Mouse (Mus musculus) heart, postnatal 0 days (tissue): Measurements from ENCODE around the gene Lce3b. TPM values are rescaled to one million over a fixed set of nuclear protein-coding genes. Genes with fewer than 3 reads are reported as not detected.

ENCODE experiments used
- ATAC-seq: fragments of 200-750 bp; cut with Nextera tagmentation; 2 replicates; pipeline ENCODE4 v1.8.0; 2017; ENCODE audit warnings: low read depth, moderate number of reproducible peaks, moderate library complexity; ENCODE audit not compliant: insufficient read depth
- DNase-seq: peaks from one replicate; pipeline ENCODE4 v3.0.0-alpha.2; 2016; ENCODE audit warnings: low spot score
- H3K27ac ChIP-seq: fragments of 300-500 bp; sonication (generic); 2 replicates; pipeline ENCODE4 v1.5.1; 2014; ENCODE audit warnings: low read depth, mild to moderate bottlenecking
- H3K27me3 ChIP-seq: fragments of 300-500 bp; sonication (generic); 2 replicates; pipeline ENCODE4 v1.6.1; 2014; ENCODE audit warnings: low read length, mixed read lengths; ENCODE audit not compliant: control insufficient read depth, insufficient read depth
- H3K36me3 ChIP-seq: fragments of 300-500 bp; sonication (generic); replicated peaks from 2 replicates; pipeline ENCODE4 v1.6.1; 2014; ENCODE audit warnings: low read length, mixed read lengths; ENCODE audit not compliant: control insufficient read depth, insufficient read depth
- H3K4me1 ChIP-seq: fragments of 300-500 bp; sonication (generic); 2 replicates; pipeline ENCODE4 v1.6.1; 2014; ENCODE audit warnings: antibody characterized with exemption; ENCODE audit not compliant: control insufficient read depth, insufficient read depth
- H3K4me2 ChIP-seq: fragments of 300-500 bp; sonication (generic); 2 replicates; pipeline ENCODE4 v1.6.1; 2014; ENCODE audit warnings: low read depth, mild to moderate bottlenecking, low read length, moderate library complexity
- H3K4me3 ChIP-seq: fragments of 300-500 bp; sonication (generic); 2 replicates; pipeline ENCODE4 v1.5.1; 2014; ENCODE audit warnings: low read depth, low read length
- H3K9ac ChIP-seq: fragments of 300-500 bp; sonication (generic); replicated peaks from 2 replicates; pipeline ENCODE4 v1.6.1; 2014; ENCODE audit warnings: low read depth, low read length, mixed read lengths
- H3K9me3 ChIP-seq: fragments of 300-500 bp; sonication (generic); replicated peaks from 2 replicates; pipeline ENCODE4 v1.6.1; 2016; ENCODE audit warnings: low read length; ENCODE audit not compliant: control insufficient read depth
- CTCF ChIP-seq: IDR thresholded peaks from 2 replicates; pipeline ENCODE4 v1.5.1; 2016; ENCODE audit warnings: antibody characterized with exemption, control low read depth, low read depth
- EP300 ChIP-seq: IDR thresholded peaks from 2 replicates; pipeline ENCODE4 v1.6.1; 2016; ENCODE audit warnings: antibody characterized with exemption, low read depth
- WGBS: fragments of 180-500 bp; shearing (Covaris S2); extraction: QIAGEN DNeasy Blood & Tissue Kit; methylation state at CpG from one replicate; pipeline ENCODE4 v1.1.7; 2014; 5-methylcytosine and 5-hydroxymethylcytosine counted together
- polyA plus RNA-seq: library from polyadenylated mRNA; unstranded; fragments of >200 nt; fragmentation: Nextera tagmentation; extraction: Ambion mirVana; gene quantifications from 2 replicates; pipeline ENCODE4 v1.2.1, GENCODE M21; 2015
- total RNA-seq: library from RNA; depleted of rRNA; stranded (reverse); fragments of >200 nt; gene quantifications from 2 replicates; pipeline ENCODE4 v1.2.3, GENCODE M21; 2014; ENCODE audit warnings: low replicate concordance

Gene Lce3b
- total and polyA plus RNA-seq, 2 experiments from 2014 or later: not detected

DNA sequence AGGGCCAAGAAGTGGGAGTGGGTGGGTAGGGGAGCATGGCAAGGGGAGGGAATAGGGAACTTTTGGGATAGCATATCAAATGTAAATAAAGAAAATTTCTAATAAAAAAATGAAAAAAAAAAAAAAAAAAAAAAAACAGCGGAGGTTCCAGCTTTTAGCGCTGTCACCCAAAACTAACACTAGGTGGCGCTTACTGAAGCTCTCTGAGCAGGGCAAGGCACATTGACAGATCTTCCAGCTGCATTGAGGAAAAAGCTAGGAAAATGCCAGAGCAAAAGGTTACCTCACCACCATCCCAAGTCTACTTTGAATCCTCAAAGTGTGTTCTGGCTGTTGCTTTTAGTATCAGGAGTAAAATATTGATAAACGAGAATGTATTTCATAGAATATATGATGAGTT, 25.2 kb upstream of the Lce3b start:
- H3K36me3 ChIP-seq: no peaks in the 10 kb centered on the region
- no peak overlapping the region for H3K9ac ChIP-seq
- no peak overlapping the region for H3K27ac ChIP-seq
- H3K4me1 ChIP-seq: no peaks in the 10 kb centered on the region
- no peak overlapping the region for H3K4me3 ChIP-seq
- no peaks in the 10 kb centered on the region for H3K9me3 ChIP-seq
- 22% methylated on average over 4 of the region's 4 CpGs for WGBS
- DNase-seq (no peak), ATAC-seq (no peak)
- no peaks in the 10 kb centered on the region for H3K27me3 ChIP-seq
- TF ChIP-seq CTCF (peak; percentile 58), EP300 (no peak)
- H3K4me2 ChIP-seq: no peak overlapping the region

DNA sequence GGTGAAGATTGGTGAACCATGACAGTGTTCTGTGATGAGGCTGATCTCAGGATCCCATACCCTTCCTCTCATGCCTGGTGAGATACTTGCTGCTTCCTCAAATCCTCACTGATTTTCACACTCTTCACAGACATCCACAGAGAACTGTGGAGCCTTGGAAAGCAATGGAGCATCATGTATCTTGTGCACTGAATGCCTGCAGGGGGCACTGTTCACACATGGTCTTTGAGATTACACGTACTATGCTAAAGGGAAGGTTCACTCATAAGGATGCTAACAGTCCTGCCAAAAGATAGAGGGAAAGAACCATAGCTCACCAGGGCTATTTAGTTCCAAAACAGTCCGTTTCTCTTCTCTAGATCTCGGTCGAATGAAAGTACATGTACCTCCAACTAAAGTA, 12.4 kb upstream of the Lce3b start:
- TF ChIP-seq CTCF (peak; percentile 46), EP300 (no peak)
- Histone ChIP-seq H3K4me1 (no peaks in the 10 kb centered on the region), H3K27ac (no peak overlapping the region), H3K4me2 (no peak overlapping the region), H3K4me3 (no peak overlapping the region), H3K9me3 (no peaks in the 10 kb centered on the region), H3K36me3 (no peaks in the 10 kb centered on the region), H3K27me3 (no peaks in the 10 kb centered on the region), H3K9ac (no peak overlapping the region)
- DNase-seq (no peak), ATAC-seq (no peak)
- WGBS: 51% methylated on average over 4 of the region's 4 CpGs

DNA sequence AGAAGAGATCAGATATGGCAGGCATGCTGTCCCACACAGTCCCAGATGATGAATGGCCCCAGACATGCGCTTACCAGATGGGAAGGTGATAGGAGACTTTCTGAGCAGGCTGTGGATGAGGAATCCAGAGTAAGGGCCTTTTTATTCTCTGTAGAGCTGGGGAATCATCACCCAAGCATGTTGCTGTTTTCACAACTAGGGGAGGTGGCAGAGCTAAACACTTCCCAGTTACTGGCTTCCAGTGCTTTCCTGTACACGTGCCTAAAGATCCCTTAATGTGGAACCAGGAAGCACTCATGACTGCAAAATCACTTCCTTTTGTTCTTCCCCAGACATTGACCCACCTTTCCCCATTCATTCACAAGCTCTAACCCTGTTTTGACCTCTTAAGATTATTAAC, 6.6 kb upstream of the Lce3b start, which contains the start of gene Lce3a:
Gene Lce3a, minus strand, starts transcription at position 101 of the 400 bp plus-strand sequence.
- 39% methylated on average over 2 of the region's 2 CpGs for WGBS
- ATAC-seq: no peak

DNA sequence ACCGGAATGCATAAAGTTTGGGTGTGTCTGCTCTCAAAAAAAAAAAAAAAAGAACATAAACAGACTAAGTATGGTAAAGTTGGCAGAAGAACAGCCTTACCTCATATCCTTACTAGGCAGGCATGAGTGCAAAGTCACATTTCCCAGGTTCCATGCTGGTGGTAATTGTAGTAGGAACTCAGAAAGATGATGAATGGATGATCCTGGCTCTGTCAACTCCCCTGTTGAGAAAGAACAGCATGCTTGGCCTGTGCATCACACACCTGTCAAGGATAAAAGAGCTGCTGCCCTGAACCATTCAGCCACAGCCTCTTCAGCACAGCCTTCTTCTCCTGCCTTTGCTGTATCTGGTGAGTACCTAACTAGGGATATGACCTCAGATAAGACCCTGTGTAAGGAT, 11.4 kb downstream of the Lce3b start, which contains the start of gene Lce3c:
Gene Lce3c, plus strand, starts transcription at position 301 of the 400 bp plus-strand sequence.
- DNase-seq (no peak), ATAC-seq (no peak)
- Histone ChIP-seq H3K27me3 (no peaks in the 10 kb centered on the region), H3K9ac (no peak within 1 kb of the TSS), H3K4me2 (no peak within 1 kb of the TSS), H3K36me3 (no peaks in the 10 kb centered on the region), H3K4me1 (no peaks in the 10 kb centered on the region), H3K4me3 (no peak within 1 kb of the TSS), H3K9me3 (no peaks in the 10 kb centered on the region), H3K27ac (no peak within 1 kb of the TSS)
- TF ChIP-seq CTCF (no peak), EP300 (no peak)
- 57% methylated on average over 1 of the region's 1 CpGs for WGBS

More for the DNA sequence above, 6.6 kb upstream of the Lce3b start, which contains the start of gene Lce3a:
- no peak within 1 kb of the TSS for H3K9ac ChIP-seq
- H3K27me3 ChIP-seq: no peaks in the 10 kb centered on the region
- H3K4me2 ChIP-seq: no peak within 1 kb of the TSS
- no peak for DNase-seq
- H3K4me1 ChIP-seq: no peaks in the 10 kb centered on the region
- H3K36me3 ChIP-seq: no peaks in the 10 kb centered on the region
- no peak within 1 kb of the TSS for H3K27ac ChIP-seq
- TF ChIP-seq EP300 (no peak), CTCF (no peak)
- no peak within 1 kb of the TSS for H3K4me3 ChIP-seq
- no peaks in the 10 kb centered on the region for H3K9me3 ChIP-seq

DNA sequence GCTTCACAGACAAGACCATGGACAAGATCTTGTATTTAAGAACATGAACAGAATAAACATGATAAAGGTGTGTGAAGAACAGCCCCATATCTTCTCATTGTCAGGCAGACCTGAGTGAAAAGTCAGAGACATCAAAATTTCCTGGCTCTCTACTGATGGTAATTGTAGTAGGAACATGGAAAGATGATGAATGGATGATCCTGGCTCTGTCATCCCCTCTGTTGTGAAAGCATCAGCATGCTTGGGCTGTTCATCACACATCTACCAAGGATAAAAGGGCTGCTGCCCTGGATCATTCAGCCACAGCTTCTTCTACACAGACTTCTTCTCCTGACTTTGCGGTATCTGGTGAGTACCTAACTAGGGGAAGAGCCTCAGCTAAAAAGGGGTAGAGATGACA, 24.3 kb downstream of the Lce3b start, which contains the start of gene Lce3d:
Gene Lce3d, plus strand, starts transcription at position 301 of the 400 bp plus-strand sequence.
- ATAC-seq (no peak), DNase-seq (no peak)
- WGBS: 94% methylated on average over 1 of the region's 1 CpGs
- no peak within 1 kb of the TSS for H3K9ac ChIP-seq
- H3K4me3 ChIP-seq: no peak within 1 kb of the TSS
- no peaks in the 10 kb centered on the region for H3K9me3 ChIP-seq
- H3K4me1 ChIP-seq: no peaks in the 10 kb centered on the region
- no peak within 1 kb of the TSS for H3K27ac ChIP-seq
- H3K4me2 ChIP-seq: no peak within 1 kb of the TSS
- no peaks in the 10 kb centered on the region for H3K27me3 ChIP-seq
- TF ChIP-seq EP300 (no peak), CTCF (no peak)
- no peaks in the 10 kb centered on the region for H3K36me3 ChIP-seq

DNA sequence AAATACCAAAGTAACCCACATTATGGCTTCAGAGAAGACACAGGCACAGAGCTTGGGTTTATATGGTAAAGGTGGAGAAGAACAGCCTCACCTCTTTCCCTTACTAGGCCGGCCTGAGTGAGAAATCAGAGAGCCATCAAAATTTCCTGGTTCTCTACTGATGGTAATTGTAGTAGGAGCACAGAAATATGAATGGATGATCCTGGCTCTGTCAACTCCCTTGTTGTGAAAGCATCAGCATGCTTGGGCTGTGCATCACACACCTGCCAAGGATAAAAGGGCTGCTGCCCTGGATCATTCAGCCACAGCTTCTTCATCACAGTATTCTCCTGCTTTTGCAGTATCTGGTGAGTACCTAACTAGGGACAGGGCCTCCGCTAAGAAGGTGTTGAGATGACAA, 34.0 kb downstream of the Lce3b start, which contains the start of gene Lce3e:
Gene Lce3e, plus strand, starts transcription at position 301 of the 400 bp plus-strand sequence.
- Histone ChIP-seq H3K4me1 (no peaks in the 10 kb centered on the region), H3K27me3 (no peaks in the 10 kb centered on the region), H3K4me2 (no peak within 1 kb of the TSS), H3K9me3 (no peaks in the 10 kb centered on the region), H3K9ac (no peak within 1 kb of the TSS), H3K4me3 (no peak within 1 kb of the TSS), H3K27ac (no peak within 1 kb of the TSS), H3K36me3 (no peaks in the 10 kb centered on the region)
- DNase-seq: no peak
- no peak for TF ChIP-seq CTCF
- no peak for TF ChIP-seq EP300
- 78% methylated on average over 2 of the region's 2 CpGs for WGBS
- no peak for ATAC-seq
